8 mouse cellular contexts compared by ENCODE assay signal in genomic region chr14:55540067-55540786, GRCm38 (mm10). TPM values are rescaled to one million over a fixed set of nuclear protein-coding genes. Genes with fewer than 3 reads are reported as not detected.
DNase-seq lines count a peak whose midpoint lies in the region; ATAC-seq lines count a peak whose summit lies in the region.

Gene Pck2, plus strand, starts transcription at chr14:55540266.

- peak; percentile 98 for DNase-seq in ZHBTc4 (ENCODE audit: low read depth, low spot score)
- peak; percentile 89 to 91 for DNase-seq in cerebellum, postnatal 25 days
- peak; percentile 77 to 80 for DNase-seq in frontal cortex, postnatal 36 days (ENCODE audit: low spot score in 2 of 2)
- DNase-seq in hindbrain, embryonic 14.5 days (ENCODE audit: low spot score): peak; percentile 69
- peak; percentile 69 to 75 for DNase-seq in left cerebral cortex, adult 18-20 months (ENCODE audit: low spot score in 2 of 2)
- DNase-seq in right cerebral cortex, adult 2 months (ENCODE audit: low spot score in 2 of 2): peak; percentile 71 to 81
- DNase-seq in urinary bladder, postnatal 4 days (ENCODE audit: low spot score in 2 of 2): peak; percentile 89

- no peaks in the 10 kb centered on the region for H3K9me3 ChIP-seq in hindbrain, embryonic 14.5 days (ENCODE audit: control insufficient read depth, low read length)

- H3K4me1 ChIP-seq in hindbrain, embryonic 14.5 days (replicated peaks; ENCODE audit: control insufficient read depth, insufficient read depth, low read length): peaks cover 12% of the 10 kb centered on the region

- peak within 1 kb of the TSS; percentile 59 for H3K4me3 ChIP-seq in hindbrain, embryonic 14.5 days (replicated peaks; ENCODE audit: low read length)
- H3K4me3 ChIP-seq in macrophage (ENCODE audit: inconsistent target): peak within 1 kb of the TSS; percentile 84

- peak; percentile 85 for ATAC-seq in hindbrain, embryonic 14.5 days (ENCODE audit: low FRiP score)

- under 1% methylated on average over 32 of the region's 32 CpGs for WGBS in hindbrain, embryonic 14.5 days
- WGBS in macrophage (ENCODE audit: missing documents): 1% methylated on average over 32 of the region's 32 CpGs

- peak within 1 kb of the TSS; percentile 72 for H3K27ac ChIP-seq in hindbrain, embryonic 14.5 days
- peak within 1 kb of the TSS; percentile 75 for H3K27ac ChIP-seq in macrophage

- H3K9ac ChIP-seq in hindbrain, embryonic 14.5 days: peak within 1 kb of the TSS; percentile 79

- 0 out of 2 replicates have a peak, but pooled peaks cover 5% of the 10 kb centered on the region for H3K36me3 ChIP-seq in hindbrain, embryonic 14.5 days (replicated peaks; ENCODE audit: control insufficient read depth, insufficient read depth)
- H3K36me3 ChIP-seq in macrophage (ENCODE audit: inconsistent target): peaks cover 23% of the 10 kb centered on the region

- peak within 1 kb of the TSS; percentile 94 for H3K4me2 ChIP-seq in hindbrain, embryonic 14.5 days (replicated peaks)

- H3K27me3 ChIP-seq in hindbrain, embryonic 14.5 days (ENCODE audit: control insufficient read depth, insufficient read depth, low read length): no peaks in the 10 kb centered on the region

- H3K79me2 ChIP-seq in macrophage (ENCODE audit: inconsistent target): peaks cover 13% of the 10 kb centered on the region; the same call in 1 of the 2 replicates

RNA-seq across cellular contexts. Expression of gene Pck2, which starts in this region (rescaled TPM):
- polyA plus RNA-seq in hindbrain, embryonic 14.5 days (2014; fragmentation: Nextera tagmentation; extraction: Ambion mirVana): 17.5 and 19.2 TPM in 2 replicates
- total RNA-seq in left cerebral cortex, adult 18-20 months (2021): 10 to 100 TPM; 27.6 to 37.2 TPM
- 10 to 100 TPM in 16 of 26 experiments, 1 to 10 TPM in 10; 1.7 to 50.6 (median 18.6) TPM for total RNA-seq in macrophage (2018; cell fraction: chromatin; rRNA removed)
- total RNA-seq in macrophage (2018; cell fraction: cytosol; rRNA removed): 10 to 100 TPM in 10 of 26 experiments, 1 to 10 TPM in 16; 5.0 to 16.0 (median 9.5) TPM
- 10 to 100 TPM in 19 of 26 experiments, 1 to 10 TPM in 7; 3.6 to 33.6 (median 14.6) TPM for total RNA-seq in macrophage (2018; cell fraction: nucleus; rRNA removed)
- polyA plus RNA-seq in macrophage (2018): 5.9 to 15.5 TPM (median 7.9 TPM) in 3 replicates

Comparison
In these comparisons a context has a peak if more than half of its experiments do, and no peak if none do; other contexts are left out.
1. Peak in every context shown above with its lines: DNase-seq, ATAC-seq, H3K4me3 ChIP-seq and H3K27ac ChIP-seq.